Mouse (Mus musculus) cerebellum, postnatal 36 days (tissue): ENCODE measurements around the gene Mdm4.
A peak's percentile ranks its signal among the peaks of the same experiment; 100 is the strongest.
"Not testable (repeated sequence)": the region's sequence is repeated elsewhere in the genome, so short reads cannot be mapped to it uniquely, and the experiment has no call there.

Experiments
- DNase-seq, 2 experiments: peaks; one replicate each; pipeline ENCODE4 v3.0.0; 2021 to 2022; ENCODE audit warnings: mixed read lengths in 2 of 2

The Mdm4 gene

GRCm38 (mm10) chr1:133050001-133050431 lies 19.7 kb upstream of the Mdm4 start:
- DNase-seq, result no peak

GRCm38 (mm10) chr1:133048690-133049089 lies 18.3 kb upstream of the Mdm4 start:
- no peak for DNase-seq

- DNase-seq, result no peak
Measured at GRCm38 (mm10) chr1:133047575-133047974, 17.2 kb upstream of the Mdm4 start.

- DNase-seq, result peak; percentile 29 to 31
Measured at GRCm38 (mm10) chr1:133046441-133046931, 16.1 kb upstream of the Mdm4 start.

GRCm38 (mm10) chr1:133045861-133046440 lies 15.6 kb upstream of the Mdm4 start:
- peak; percentile 74 to 81 for DNase-seq

- DNase-seq, result no peak
Measured at GRCm38 (mm10) chr1:133045011-133045860, 14.9 kb upstream of the Mdm4 start, which contains the start of gene Pik3c2b. Gene Pik3c2b (plus strand): TSS chr1:133045667.

- peak; percentile 20 to 70 for DNase-seq
Measured at GRCm38 (mm10) chr1:133039505-133039949, 9.2 kb upstream of the Mdm4 start.

- DNase-seq, result not testable (repeated sequence)
Measured at GRCm38 (mm10) chr1:133034682-133035081, 4.3 kb upstream of the Mdm4 start.

GRCm38 (mm10) chr1:133034091-133034460 lies 3.7 kb upstream of the Mdm4 start:
- DNase-seq, result peak; percentile 58 to 73

GRCm38 (mm10) chr1:133033316-133034090 lies 3.1 kb upstream of the Mdm4 start:
- peak; percentile 47 to 74 for DNase-seq

- DNase-seq, result no peak
Measured at GRCm38 (mm10) chr1:133032981-133033315, 2.6 kb upstream of the Mdm4 start.

GRCm38 (mm10) chr1:133029744-133030143 lies 617 bp downstream of the Mdm4 start:
- no peak for DNase-seq

GRCm38 (mm10) chr1:133027980-133028379 lies 2.4 kb downstream of the Mdm4 start:
- no peak for DNase-seq

GRCm38 (mm10) chr1:133027126-133027525 lies 3.2 kb downstream of the Mdm4 start:
- no peak for DNase-seq

- not testable (repeated sequence) for DNase-seq
Measured at GRCm38 (mm10) chr1:133025796-133026190, 4.6 kb downstream of the Mdm4 start.

- DNase-seq, result peak; percentile 80 to 86
Measured at GRCm38 (mm10) chr1:133025051-133025795, 5.1 kb downstream of the Mdm4 start.

GRCm38 (mm10) chr1:133024426-133024825 lies 5.9 kb downstream of the Mdm4 start:
- DNase-seq, result no peak

GRCm38 (mm10) chr1:133023723-133024122 lies 6.6 kb downstream of the Mdm4 start:
- not testable (repeated sequence) for DNase-seq

GRCm38 (mm10) chr1:133021971-133022370 lies 8.4 kb downstream of the Mdm4 start:
- DNase-seq, result not testable (repeated sequence)

- no peak for DNase-seq
Measured at GRCm38 (mm10) chr1:133021391-133021790, 9.0 kb downstream of the Mdm4 start.

- no peak for DNase-seq
Measured at GRCm38 (mm10) chr1:133020137-133020894, 10.0 kb downstream of the Mdm4 start.

- DNase-seq, result no peak
Measured at GRCm38 (mm10) chr1:133019312-133019711, 11.0 kb downstream of the Mdm4 start.
